Mouse (Mus musculus): ENCODE measurements at regions not wholly inside any gene's neighbourhood (a gene's known extent, or its start where the extent isn't known, plus 50 kb on each side); places are given as distances from the start of the nearest gene placed in this dataset.

DNA sequence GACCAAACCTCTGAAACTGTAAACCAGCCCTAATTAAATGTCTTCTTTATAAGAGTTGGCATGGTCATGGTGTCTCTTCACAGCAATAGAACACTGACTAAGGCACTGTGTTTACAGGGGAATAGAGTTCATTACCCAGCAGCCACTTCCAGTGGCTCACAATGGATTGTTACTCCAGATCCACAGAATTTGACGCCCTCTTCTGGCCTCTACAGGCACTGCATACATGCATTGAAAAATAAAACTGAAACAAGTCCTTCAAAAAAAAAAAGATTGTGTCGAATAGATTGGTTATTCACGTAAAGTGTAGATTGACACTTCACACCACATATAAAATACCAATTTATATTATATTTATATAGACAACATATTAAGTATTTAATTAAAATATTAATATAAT, 87.3 kb upstream of the Gjb5 start:
- no peak for DNase-seq (ENCODE audit: low spot score in 2 of 2)
- intact Hi-C loops (cut with DNase I): no loop called here

DNA sequence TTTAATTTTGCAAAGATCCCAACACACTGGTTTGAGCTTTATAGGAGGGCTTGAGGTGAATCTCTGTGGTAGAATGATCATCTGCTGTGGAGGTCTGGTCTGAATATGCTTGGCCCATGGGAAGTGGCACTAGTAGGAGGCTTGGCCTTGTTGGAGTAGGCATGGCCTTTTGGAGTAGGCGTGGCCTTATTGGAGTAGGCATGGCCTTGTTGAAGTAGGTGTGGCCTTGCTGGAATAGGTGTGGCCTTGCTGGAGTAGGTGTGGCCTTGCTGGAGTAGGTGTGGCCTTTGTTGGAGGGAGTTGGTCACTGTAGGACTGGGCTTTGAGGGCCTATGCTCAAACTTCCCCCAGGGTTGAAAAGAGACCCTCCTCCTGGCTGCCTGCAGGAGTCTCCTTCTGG, 86.1 kb upstream of the Gjb5 start:
- intact Hi-C loops (cut with DNase I): no loop called here
- no peak for DNase-seq (ENCODE audit: low spot score in 2 of 2)

DNA sequence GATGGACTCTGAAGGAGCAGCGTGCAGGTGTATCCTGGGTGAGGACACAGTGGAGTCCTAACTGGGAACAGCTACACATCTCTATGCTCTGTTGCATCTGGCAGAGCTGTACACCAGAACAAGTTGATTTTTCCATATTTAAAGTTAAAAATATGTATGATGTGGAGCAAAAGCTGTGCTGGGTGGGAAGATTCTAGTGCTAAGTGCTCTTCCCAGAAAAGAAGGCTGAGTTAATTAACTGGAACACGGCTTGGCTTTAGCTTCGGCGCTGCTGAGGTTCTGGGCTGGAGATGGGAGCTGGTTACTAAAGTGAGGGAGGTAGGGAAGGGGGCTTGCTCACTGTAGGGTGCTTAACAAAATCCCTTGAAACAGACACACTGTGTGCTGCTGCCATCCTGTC, 84.0 kb upstream of the Gjb5 start:
- intact Hi-C loops (cut with DNase I): no loop called here
- peak; percentile 31 to 38 for DNase-seq (ENCODE audit: low spot score in 2 of 2)

DNA sequence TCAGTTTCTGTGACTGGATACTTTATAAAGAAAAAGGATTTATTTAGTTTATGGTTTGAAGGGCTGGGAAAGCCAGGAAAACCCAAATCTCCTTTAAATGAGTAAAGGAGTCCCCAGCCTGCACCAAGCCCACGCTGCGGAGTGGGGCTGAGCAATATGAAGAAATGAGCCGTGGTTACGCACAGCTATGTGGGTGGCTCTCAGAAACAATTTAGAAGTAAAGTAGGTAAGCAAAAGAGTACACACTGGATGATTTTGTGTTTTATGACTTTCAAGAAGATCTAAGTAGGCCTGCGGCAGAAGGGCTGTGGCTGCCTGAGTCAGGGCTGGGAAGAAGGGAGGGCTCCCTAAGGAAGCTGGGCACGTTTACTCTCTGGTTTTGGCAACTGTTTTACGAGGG, 82.6 kb upstream of the Gjb5 start:
- intact Hi-C loops (cut with DNase I): no loop called here

DNA sequence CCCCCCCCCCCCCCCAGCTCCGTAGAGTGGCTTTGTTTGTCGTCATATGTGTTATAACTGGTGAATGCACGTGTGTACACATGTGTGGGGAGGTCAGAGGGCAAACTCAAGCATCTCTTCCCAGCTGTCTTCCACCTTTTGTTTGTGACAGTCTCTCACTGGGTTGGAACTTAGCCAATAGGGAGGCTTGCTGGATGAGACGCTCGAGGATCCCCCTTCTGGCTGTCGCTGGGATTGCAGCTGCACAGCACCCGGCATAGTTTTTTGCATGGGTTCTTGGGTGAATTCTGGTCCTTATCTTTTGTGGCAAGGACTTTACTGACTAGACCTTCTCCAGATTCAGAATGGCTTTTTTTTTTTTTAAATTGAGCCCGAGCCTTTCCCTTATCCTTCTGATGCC, 77.1 kb upstream of the Gjb5 start:
- peak; percentile 12 to 13 for DNase-seq (ENCODE audit: low spot score in 2 of 2)
- intact Hi-C loops (cut with DNase I): no loop called here

More for the DNA sequence above, 82.6 kb upstream of the Gjb5 start:
- peak; percentile 7 to 27 for DNase-seq (ENCODE audit: low spot score in 2 of 2)

DNA sequence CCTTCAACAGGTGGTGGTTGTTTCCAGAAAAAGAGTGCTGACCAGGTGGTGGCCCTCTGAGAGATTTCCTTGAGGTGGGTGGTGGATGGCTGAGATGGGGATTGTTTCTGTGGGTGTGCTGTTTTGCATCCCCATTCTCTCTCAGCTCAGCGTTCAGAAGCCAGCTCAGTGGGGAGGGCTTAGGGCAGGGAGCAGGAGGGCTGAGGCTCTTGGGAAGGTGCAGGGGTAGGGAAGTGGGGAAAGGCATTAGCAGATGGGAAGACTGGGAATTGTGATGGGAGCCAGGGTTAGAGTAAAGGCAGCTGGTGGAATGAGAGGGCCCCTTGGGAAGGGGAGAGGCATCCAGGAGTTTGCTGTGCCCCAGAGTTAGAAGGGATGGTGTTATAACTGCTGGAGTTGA, 72.3 kb upstream of the Gjb5 start:
- no peak for DNase-seq (ENCODE audit: low spot score in 2 of 2)
- intact Hi-C loops (cut with DNase I): no loop called here

DNA sequence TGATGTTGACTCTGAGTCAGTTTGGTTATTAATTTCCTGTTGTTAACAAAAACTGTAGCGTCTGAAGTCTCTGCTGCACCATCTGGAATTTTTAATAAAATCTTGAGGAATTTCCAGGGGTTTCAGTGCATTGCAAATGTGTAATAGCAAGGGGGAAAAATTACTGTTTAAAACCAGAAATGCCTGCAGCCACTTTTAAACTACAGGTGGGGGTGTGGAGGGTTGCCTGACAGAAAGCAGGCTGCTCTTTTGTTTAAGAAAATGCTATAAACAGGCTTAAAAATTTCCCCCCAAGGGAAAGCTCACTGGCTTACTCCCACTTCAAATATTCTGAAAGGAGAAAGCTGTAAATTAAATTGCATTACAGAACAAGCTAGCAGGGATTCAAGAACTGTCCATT, 71.8 kb upstream of the Gjb5 start:
- no peak for DNase-seq (ENCODE audit: low spot score in 2 of 2)
- intact Hi-C loops (cut with DNase I): no loop called here

DNA sequence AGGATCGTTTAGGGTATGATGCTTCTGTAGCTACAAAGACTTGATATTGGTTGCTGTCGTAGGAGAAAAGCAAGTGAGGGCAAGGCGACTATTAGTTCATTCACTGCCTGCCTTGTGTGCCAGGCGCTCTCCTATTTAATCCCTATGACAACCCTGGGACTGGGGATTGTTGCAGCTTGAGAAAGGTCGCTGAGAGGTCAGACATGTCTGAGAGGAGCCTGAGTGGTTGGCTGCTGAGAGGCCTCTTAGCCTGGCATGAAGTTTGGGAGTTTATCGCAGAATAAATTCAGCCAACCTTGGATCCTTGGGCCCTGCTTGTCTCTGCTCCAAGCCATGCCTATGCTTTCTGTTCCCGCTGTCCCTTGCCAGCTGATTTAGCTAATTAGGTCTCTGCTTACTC, 65.9 kb upstream of the Gjb5 start:
- DNase-seq (ENCODE audit: low spot score in 2 of 2): no peak
- intact Hi-C loops (cut with DNase I): no loop called here

DNA sequence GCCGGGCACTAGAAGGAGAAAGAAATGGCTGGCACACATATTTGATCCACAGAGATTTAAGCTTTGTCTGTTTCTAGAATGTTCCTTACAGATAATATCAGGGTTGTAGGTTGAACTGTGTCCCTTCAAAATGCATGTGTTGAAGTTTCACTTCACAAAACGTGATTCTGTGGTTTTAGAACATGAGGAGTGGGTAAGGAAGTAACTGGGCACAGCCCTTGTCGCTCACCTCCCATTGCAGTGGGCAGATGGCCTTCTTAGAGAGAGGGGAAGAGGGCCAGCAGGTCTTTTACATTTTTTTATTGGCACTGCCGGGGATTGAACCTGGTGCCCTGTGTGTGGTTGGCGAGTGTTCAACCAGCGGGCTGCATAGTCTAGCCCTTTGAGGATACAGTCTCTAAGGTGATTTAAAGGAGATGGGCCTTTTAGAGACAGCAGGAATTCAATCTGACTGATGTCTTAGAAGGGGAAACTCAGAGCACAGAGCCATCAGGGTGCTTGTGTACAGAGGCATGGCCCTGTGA, 64.0 kb upstream of the Gjb5 start:
- intact Hi-C loops (cut with DNase I): no loop called here
- DNase-seq (ENCODE audit: low spot score in 2 of 2): no peak

DNA sequence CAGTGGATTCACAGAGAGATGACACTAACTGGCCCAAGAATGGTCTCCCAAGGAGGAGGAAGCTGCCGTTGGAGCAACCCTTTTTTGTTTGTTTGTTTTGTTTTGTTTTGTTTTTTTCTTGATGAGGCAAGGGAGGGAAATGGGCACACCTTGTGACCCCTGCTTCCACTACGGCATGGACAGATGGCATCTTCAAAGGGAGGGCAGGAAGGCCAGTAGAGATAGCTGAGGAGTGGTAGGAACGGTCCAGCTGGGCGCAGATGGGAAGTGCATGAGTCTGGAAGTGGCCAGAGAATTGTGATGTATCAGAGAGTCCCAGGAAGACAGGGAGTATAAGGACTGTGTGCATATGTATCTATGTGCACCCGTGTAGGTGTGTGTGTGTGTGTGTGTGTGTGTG, 63.1 kb upstream of the Gjb5 start:
- DNase-seq (ENCODE audit: low spot score in 2 of 2): no peak
- intact Hi-C loops (cut with DNase I): no loop called here

DNA sequence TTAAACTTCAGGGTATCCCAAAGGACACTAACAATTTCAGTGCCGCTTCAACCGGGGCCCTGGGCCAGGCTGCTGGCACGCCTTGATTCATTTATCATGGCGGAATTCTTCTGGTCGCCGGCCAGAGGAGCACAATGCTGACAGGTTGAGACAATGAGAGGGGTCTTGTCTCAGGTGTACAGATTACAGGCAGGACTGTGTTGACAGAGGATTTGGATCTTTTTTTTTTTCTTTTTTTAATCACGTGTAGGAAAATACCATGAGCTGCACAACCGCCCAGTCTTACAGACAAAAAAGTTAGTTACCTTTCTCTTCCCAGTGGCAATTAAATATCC, 61.8 kb upstream of the Gjb5 start:
- DNase-seq (ENCODE audit: low spot score in 2 of 2): no peak
- intact Hi-C loops (cut with DNase I): no loop called here

DNA sequence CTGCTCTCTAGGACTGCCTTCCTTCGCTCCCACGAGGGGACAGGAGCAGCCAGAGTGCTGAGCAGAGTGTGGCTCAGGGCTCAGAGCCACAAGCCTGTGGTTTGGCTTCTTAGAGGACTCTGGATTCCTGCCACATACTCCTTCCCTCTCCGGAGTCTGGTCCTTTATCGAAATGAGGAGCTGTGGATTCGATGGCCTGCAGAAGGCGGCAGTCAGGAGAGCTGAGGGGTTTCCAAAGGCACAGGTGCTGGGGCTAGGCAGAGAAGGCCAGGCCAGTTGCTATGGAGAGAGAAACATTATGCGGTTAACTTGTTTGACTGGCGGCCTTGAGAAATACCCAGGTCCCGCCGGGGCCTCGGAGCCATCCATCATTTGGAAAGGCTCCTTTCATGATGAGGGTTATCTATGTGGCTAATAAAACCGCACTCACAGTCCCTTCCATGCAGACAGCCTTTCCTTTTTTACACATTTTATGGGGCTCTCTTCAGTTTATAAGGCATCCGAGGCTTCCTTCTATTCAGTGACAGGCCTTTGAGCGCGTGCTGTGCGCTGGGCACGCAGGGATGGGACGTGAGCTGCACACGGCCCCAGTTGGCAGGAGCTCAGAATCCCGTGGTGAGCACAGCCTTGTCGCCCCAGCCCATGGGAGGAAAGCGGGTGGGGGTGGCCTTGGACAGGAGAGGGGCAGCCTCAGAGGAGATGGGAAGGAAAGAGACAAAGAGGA, 61.2 kb upstream of the Gjb5 start:
- no peak for DNase-seq (ENCODE audit: low spot score in 2 of 2)
- intact Hi-C loops (cut with DNase I): no loop called here

DNA sequence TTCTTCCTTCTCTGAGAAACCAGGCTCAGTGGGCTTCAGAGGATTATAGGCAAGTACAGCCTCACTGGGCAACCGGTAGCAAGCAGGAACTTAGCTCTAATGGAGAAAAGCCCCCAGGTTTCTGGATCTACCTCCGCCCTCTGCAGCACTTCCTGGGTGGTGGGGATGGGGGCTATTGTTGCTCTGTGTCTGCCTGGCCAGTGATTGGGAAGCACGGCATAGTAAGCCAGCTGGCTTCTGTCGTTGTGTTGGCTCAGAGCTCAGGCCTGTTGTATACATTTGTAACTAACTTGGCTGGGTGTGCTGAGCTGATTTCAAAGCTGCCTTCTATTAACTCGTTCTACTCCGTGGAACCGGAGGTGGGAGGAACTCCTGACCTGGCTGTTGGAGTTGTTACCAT, 58.9 kb upstream of the Gjb5 start:
- intact Hi-C loops (cut with DNase I): no loop called here

DNA sequence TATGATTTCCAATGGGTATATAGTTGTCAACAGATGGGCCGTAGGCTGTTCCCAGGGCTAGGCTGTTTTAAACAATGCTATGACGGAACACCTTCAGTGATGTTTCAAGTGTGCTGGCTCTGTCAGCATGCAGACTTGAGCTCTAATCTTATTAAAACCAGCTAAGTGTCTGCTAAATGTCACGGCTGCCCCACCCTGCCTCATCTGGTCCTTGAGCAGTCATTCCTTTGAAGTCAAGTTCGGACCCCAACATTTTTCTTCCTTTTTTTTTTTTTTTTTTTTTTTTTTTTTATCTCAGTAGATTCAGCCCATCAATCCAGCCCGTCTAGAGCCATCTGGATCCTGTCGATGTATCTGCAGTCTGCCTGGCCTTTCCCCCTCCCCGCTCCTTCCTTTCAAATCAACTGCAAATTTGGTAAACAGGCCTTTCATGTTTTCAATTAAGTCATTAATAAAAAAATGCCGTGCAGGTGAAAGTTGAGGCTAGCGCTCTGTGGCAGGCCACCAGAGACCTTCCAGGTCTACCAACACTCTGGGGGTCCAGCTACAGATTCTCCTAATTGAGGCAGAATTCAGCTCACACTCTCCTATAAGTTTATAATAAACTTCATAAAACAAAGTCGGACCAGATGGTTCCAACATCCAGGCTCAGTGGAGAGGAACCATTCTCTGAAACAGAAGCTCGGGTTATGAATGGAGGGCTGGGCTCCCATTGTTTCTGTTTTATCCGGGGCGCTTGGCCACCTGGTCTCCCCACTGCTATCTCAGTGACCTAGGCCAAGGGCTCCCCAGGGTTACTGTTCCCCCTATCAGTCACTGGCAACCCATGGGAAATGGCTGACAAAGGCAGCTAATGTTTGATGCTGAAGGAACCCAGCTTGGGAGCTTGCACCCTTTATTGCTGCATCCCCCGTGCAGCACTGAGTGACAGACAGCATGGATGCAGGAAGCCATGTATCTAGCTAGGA, 56.3 kb upstream of the Gjb5 start:
- no peak for DNase-seq (ENCODE audit: low spot score in 2 of 2)
- intact Hi-C loops (cut with DNase I): no loop called here

More for the DNA sequence above, 58.9 kb upstream of the Gjb5 start:
- DNase-seq (ENCODE audit: low spot score in 2 of 2): no peak

Measured in left cerebral cortex, postnatal 36 days (tissue).